In the genomic region with DNA sequence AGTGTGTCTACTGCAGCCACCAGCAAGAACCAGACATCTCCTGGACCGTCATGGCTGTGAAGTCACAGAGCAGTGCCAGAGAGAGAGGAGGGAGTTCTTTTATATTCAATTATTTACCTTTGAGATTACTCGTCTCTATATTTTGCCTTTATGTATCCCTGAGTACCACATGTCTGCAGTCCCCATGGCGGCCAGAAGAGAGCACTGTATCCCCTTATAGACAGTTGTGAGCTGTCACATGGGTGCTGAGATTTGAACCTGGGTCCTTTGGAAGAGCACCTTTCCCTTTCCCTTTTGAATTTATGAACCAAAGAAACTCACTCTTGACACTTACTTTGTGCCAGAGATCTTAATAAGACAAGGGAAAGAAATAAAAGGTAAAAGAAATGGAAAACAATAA, we compare ENCODE assay signal across 22 mouse cellular contexts. TPM values are rescaled to one million over a fixed set of nuclear protein-coding genes. Genes with fewer than 3 reads are reported as not detected.
DNase-seq lines count a peak whose midpoint lies in the region; ATAC-seq and TF ChIP-seq lines count a peak whose summit lies in the region.
"Had no signal": no experiment of that assay in that cellular context is flagged by ENCODE, and none has a peak within 500 bp of the region (broad histone marks: within the 10 kb centered on the region; RNA-seq: fewer than 3 reads in every experiment).

No protein-coding gene starts in this region.

- H3K9ac ChIP-seq in intestine, postnatal 0 days (ENCODE audit: low read depth, low read length) = no peak overlapping the region
- H3K9ac ChIP-seq in intestine, embryonic 15.5 days = no peak overlapping the region
- H3K9ac ChIP-seq: embryonic facial prominence, embryonic 13.5 days; forebrain, embryonic 15.5 days; heart, embryonic 13.5 days; hindbrain, embryonic 14.5 days; midbrain, embryonic 13.5 days had no signal

- no peak for TF ChIP-seq POLR2A in thymus, adult 2 months (IDR thresholded peaks at IDR 0.05; ENCODE audit: control insufficient read depth, extremely low read depth, insufficient read depth, low read length, poor library complexity)

- no peak overlapping the region for H3K27ac ChIP-seq in intestine, postnatal 0 days (ENCODE audit: low read depth, low read length)
- no peak overlapping the region for H3K27ac ChIP-seq in intestine, embryonic 15.5 days
- H3K27ac ChIP-seq in thymus, adult 2 months (ENCODE audit: control insufficient read depth, insufficient read depth, low read length) = no peak overlapping the region
- H3K27ac ChIP-seq: embryonic facial prominence, embryonic 13.5 days; forebrain, embryonic 15.5 days; heart, embryonic 13.5 days; hindbrain, embryonic 14.5 days; kidney, postnatal 0 days; left cerebral cortex, adult 2 months; limb, embryonic 10.5 days; midbrain, embryonic 13.5 days had no signal

- peak; percentile 26; the same call in 1 of the 2 replicates for TF ChIP-seq CTCF in intestine, postnatal 0 days (IDR thresholded peaks at IDR 0.05; ENCODE audit: low read depth)
- TF ChIP-seq CTCF in thymus, adult 2 months (IDR thresholded peaks at IDR 0.05; ENCODE audit: borderline replicate concordance, control insufficient read depth, extremely low read depth, insufficient read depth, low read length, poor library complexity) = no peak

- H3K4me3 ChIP-seq in intestine, postnatal 0 days (ENCODE audit: low read depth, low read length) = no peak overlapping the region
- no peak overlapping the region for H3K4me3 ChIP-seq in intestine, embryonic 15.5 days (replicated peaks)
- H3K4me3 ChIP-seq in thymus, adult 2 months (ENCODE audit: control insufficient read depth, insufficient read depth, low read length) = no peak overlapping the region
- H3K4me3 ChIP-seq: embryonic facial prominence, embryonic 13.5 days; forebrain, embryonic 15.5 days; heart, embryonic 13.5 days; left cerebral cortex, adult 2 months; limb, embryonic 10.5 days; midbrain, embryonic 13.5 days; myocyte had no signal

- no peaks in the 10 kb centered on the region for H3K9me3 ChIP-seq in intestine, postnatal 0 days (ENCODE audit: control insufficient read depth)
- H3K9me3 ChIP-seq in intestine, embryonic 15.5 days = no peaks in the 10 kb centered on the region
- H3K9me3 ChIP-seq: embryonic facial prominence, embryonic 13.5 days; forebrain, embryonic 15.5 days; heart, embryonic 13.5 days; limb, embryonic 10.5 days; midbrain, embryonic 13.5 days had no signal

- WGBS in intestine, postnatal 0 days = 91% methylated on average over 3 of the region's 3 CpGs
- WGBS in intestine, embryonic 15.5 days = 89% methylated on average over 3 of the region's 3 CpGs
- 94% methylated on average over 3 of the region's 3 CpGs for WGBS in thymus, adult 2 months

- peak; percentile 30 for DNase-seq in thymus, postnatal 4 days
- no peak for DNase-seq in thymus, adult 2 months
- DNase-seq in R1 (ENCODE audit: low read depth, low spot score) = peak; percentile 74
- DNase-seq in embryo, embryonic 11 days = no peak
- no peak for DNase-seq in right cerebral cortex, adult 18-20 months
- DNase-seq in gastrocnemius, postnatal 25 days = no peak
- DNase-seq: adrenal gland, postnatal 10 days; cerebellum, adult 9-10 months; kidney, adult 11 months had no signal

- H3K27me3 ChIP-seq in intestine, postnatal 0 days (replicated peaks; ENCODE audit: control insufficient read depth, insufficient read depth, low read length) = no peaks in the 10 kb centered on the region
- H3K27me3 ChIP-seq in intestine, embryonic 15.5 days (replicated peaks) = no peaks in the 10 kb centered on the region
- H3K27me3 ChIP-seq in thymus, adult 2 months (ENCODE audit: control insufficient read depth, insufficient read depth, low read length) = no peaks in the 10 kb centered on the region
- H3K27me3 ChIP-seq: embryonic facial prominence, embryonic 13.5 days; forebrain, embryonic 15.5 days; heart, embryonic 13.5 days; midbrain, embryonic 13.5 days had no signal

- no peaks in the 10 kb centered on the region for H3K36me3 ChIP-seq in intestine, postnatal 0 days (ENCODE audit: control insufficient read depth, insufficient read depth)
- no peaks in the 10 kb centered on the region for H3K36me3 ChIP-seq in intestine, embryonic 15.5 days
- H3K36me3 ChIP-seq in thymus, adult 2 months (ENCODE audit: control insufficient read depth, insufficient read depth, low read length) = no peaks in the 10 kb centered on the region
- H3K36me3 ChIP-seq: embryonic facial prominence, embryonic 13.5 days; forebrain, embryonic 15.5 days; heart, embryonic 13.5 days; limb, embryonic 10.5 days; midbrain, embryonic 13.5 days had no signal

- H3K4me1 ChIP-seq in intestine, postnatal 0 days (replicated peaks; ENCODE audit: control insufficient read depth, insufficient read depth, low read length) = no peaks in the 10 kb centered on the region
- no peaks in the 10 kb centered on the region for H3K4me1 ChIP-seq in intestine, embryonic 15.5 days (replicated peaks)
- H3K4me1 ChIP-seq in thymus, adult 2 months (replicated peaks; ENCODE audit: control insufficient read depth, insufficient read depth, low read length) = no peaks in the 10 kb centered on the region
- H3K4me1 ChIP-seq: embryonic facial prominence, embryonic 13.5 days; forebrain, embryonic 15.5 days; heart, embryonic 13.5 days; midbrain, embryonic 13.5 days had no signal

- ATAC-seq in intestine, postnatal 0 days = no peak
- no peak for ATAC-seq in intestine, embryonic 15.5 days
- ATAC-seq: activated CD4-positive, CD25-positive, alpha-beta regulatory T cell, adult 4 months; forebrain, embryonic 15.5 days; midbrain, embryonic 13.5 days had no signal

- no peak overlapping the region for H3K4me2 ChIP-seq in intestine, postnatal 0 days (replicated peaks; ENCODE audit: low read depth)
- no peak overlapping the region for H3K4me2 ChIP-seq in intestine, embryonic 15.5 days (replicated peaks)
- H3K4me2 ChIP-seq: embryonic facial prominence, embryonic 13.5 days; forebrain, embryonic 15.5 days; heart, embryonic 13.5 days; hindbrain, embryonic 14.5 days; liver, embryonic 11.5 days; midbrain, embryonic 13.5 days had no signal

RNA-seq across cellular contexts. Expression of gene Fam228a, which starts 9.1 kb away (rescaled TPM):
- 0.07 TPM in 1 of 2 replicates, not detected in the other for polyA plus RNA-seq in intestine, postnatal 0 days (2015; fragmentation: Nextera tagmentation; extraction: Ambion mirVana)
- polyA plus RNA-seq in intestine, embryonic 15.5 days (2015; fragmentation: Nextera tagmentation; extraction: Ambion mirVana) = 0.14 TPM in 2 replicates
- polyA plus RNA-seq in thymus, adult 2 months (2012; rRNA removed) = 0.18 and 0.32 TPM in 2 replicates
- total RNA-seq in gastrocnemius, postnatal 25 days (2021) = under 1 TPM; 0.11 to 0.18 TPM
- polyA plus RNA-seq: activated CD4-positive, CD25-positive, alpha-beta regulatory T cell, adult 4 months; myocyte had no signal

RNA-seq across cellular contexts. Expression of gene Pfn4, which starts 39.7 kb away (rescaled TPM):
- polyA plus RNA-seq in intestine, postnatal 0 days (2015; fragmentation: Nextera tagmentation; extraction: Ambion mirVana) = 0.97 and 1.0 TPM in 2 replicates
- 1.7 TPM in 2 replicates for polyA plus RNA-seq in intestine, embryonic 15.5 days (2015; fragmentation: Nextera tagmentation; extraction: Ambion mirVana)
- 0.32 and 0.80 TPM in 2 replicates for polyA plus RNA-seq in thymus, adult 2 months (2012; rRNA removed)
- 1 to 10 TPM; 1.4 TPM for total RNA-seq in gastrocnemius, postnatal 25 days (2021)
- polyA plus RNA-seq: activated CD4-positive, CD25-positive, alpha-beta regulatory T cell, adult 4 months had no signal

RNA-seq across cellular contexts. Expression of gene Fam228b, which starts 39.9 kb away (rescaled TPM):
- polyA plus RNA-seq in intestine, postnatal 0 days (2015; fragmentation: Nextera tagmentation; extraction: Ambion mirVana) = 0.67 and 1.0 TPM in 2 replicates
- polyA plus RNA-seq in intestine, embryonic 15.5 days (2015; fragmentation: Nextera tagmentation; extraction: Ambion mirVana) = 1.2 and 1.8 TPM in 2 replicates
- 0.71 and 0.99 TPM in 2 replicates for polyA plus RNA-seq in thymus, adult 2 months (2012; rRNA removed)
- total RNA-seq in gastrocnemius, postnatal 25 days (2021) = 1 to 10 TPM; 4.7 to 5.0 TPM
- polyA plus RNA-seq: activated CD4-positive, CD25-positive, alpha-beta regulatory T cell, adult 4 months had no signal

Comparison
In these comparisons a context has a peak if more than half of its experiments do, and no peak if none do; other contexts are left out.
1. DNase-seq: peak in thymus, postnatal 4 days (single experiment) and R1 (single experiment); none in thymus, adult 2 months (single experiment), embryo, embryonic 11 days (single experiment), right cerebral cortex, adult 18-20 months (single experiment) and gastrocnemius, postnatal 25 days (single experiment).